Mouse (Mus musculus): ENCODE data around the gene Ypel5.
A peak's percentile ranks its signal among the peaks of the same experiment; 100 is the strongest.

Gene Ypel5

DNA sequence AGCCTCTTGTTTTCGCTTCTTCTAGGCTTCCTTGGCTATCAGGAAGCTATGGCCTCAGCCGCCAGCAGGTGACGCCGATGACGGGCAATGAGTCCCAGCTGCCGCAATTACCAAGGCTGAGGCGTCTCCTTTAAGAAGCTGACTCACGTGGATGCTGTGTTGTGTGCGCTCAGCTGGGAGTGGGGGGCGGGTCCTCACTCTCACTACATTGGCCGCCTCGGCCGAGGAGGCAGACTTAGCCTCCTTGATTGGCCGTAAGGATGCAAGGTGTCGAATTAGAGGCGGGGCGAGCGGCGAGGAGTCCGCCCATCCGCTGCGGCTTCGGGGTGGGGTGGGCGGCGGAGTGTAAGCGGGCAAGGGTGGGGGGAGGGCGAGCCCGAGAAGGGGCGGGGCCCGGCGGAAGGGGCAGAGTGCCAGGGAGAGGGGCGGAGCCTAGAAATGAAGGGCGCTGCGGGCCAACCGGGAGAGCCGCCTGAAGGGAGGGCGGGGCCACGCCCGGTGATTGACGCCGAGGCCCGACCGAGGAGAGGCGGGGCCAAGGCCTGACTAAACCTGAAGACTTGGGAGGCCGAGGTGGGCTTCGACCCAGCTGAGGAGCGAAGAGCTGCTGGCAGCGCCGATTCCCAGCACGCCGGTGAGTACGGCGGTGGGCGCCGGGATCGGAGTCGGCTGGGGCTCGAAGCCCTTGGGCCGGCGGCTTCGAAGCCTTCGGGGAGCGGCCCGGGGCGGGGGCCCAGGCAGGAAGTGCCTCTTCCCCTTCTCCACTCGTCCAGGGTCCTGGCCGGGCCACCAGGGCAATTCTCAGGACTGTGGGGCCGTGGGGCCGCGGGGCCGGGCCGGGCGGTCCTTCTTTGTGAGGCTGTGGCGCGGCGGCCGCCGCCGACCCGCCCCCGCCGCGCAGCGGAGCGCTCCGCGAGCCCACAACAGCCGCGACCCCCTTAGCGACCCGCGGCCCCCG, at the start of gene Ypel5:
Ypel5 (plus strand) TSS at position 296 of the 958 bp plus-strand sequence.
- DNase-seq (ENCODE audit: extremely low spot score, low read depth, low spot score) = peak; percentile 83

DNA sequence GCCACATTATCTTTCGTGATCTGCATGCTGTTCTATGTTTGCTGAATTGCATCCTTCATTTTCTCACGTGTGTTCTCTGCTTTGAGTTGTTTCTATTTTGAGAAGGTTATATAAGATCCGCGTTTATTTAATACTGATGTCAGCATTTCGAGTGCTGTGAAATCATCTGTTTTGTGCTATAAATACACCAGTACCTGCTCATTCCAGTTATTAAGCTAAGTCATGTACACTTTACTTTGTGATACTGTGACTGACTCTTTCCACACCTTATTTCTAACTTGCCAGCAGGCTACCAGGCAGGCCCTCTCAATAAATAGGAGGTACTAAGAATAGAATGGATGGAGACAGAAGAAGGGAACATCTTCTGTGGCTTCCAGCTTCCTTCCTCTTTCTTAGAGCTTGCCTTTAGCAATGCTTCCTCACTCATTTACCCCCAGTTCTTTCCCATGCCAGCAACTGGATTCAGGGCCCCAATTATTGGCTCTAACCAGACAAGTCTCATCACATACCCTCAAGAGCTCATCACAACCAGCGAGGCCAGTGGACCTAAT, 48.3 kb upstream of the Ypel5 start:
- DNase-seq (ENCODE audit: extremely low spot score, low read depth, low spot score) = no peak

DNA sequence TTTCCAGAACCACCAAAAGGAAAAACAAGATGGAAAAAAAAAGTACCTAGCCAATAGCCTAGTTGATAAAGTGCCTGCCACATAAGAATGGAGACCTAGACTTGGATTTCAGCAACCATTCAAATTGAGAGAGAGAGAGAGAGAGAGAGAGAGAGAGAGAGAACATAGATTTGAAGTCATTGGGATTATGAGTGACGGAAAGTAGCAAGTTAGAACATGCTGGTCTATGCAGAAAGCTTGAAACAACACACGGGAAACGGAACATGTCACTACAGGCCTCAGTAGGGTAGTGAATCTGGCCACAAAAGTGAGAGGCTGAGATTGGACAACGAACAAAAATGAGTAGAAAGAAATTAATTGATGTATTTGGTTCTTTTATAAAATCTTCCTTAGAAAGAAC, 43.0 kb upstream of the Ypel5 start:
- DNase-seq (ENCODE audit: extremely low spot score, low read depth, low spot score) = no peak

DNA sequence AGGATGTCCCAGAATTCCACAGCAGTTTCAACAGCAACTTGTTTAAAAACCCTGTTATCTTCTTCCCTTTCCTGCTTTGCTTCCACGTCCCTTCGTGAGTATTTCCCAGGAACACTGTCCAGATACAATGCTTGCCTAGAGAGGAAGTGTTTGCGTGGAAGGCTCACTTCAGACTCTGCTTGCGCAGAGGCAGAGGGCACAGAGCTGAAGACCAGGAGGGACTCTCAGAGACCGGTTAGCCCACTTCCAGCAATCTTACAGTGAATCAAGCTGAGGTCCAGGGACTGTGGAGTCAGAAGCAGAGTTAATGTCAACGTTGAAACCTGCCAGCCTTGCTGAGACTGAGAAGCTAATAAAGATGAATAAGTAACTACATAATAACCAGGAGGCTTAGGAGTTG, 41.6 kb upstream of the Ypel5 start:
- DNase-seq (ENCODE audit: extremely low spot score, low read depth, low spot score) = no peak

DNA sequence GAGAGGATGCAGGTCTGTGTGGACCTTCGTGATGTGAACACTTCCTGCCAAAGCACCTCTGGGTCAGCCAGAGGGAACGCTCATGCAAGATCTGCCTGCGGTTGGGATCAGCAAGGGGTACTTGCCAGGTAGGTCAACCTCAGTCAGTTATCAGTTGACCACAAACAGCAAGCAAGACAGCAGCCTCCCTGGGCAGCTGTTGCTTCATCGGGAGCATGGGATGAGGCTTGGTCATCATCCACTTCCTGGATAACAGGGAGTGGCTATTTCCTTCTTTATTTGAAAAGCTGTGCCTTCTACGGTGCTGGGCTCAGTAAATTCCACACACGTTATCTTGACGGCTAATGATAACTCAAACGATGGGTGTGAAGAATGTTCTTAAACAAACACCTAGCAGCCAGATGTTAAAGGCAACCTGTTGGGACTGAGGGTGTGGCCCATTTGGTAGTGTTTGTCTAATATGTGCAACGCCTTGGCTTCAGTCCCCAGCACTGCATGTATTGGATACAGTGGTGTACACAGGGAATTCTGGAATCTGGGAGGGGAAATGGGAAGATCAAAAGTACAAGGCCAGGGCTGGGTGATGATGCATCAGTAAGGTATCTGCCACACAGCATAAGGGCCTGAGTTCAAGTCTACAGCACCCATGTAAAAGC, 40.7 kb upstream of the Ypel5 start:
- no peak for DNase-seq (ENCODE audit: extremely low spot score, low read depth, low spot score)

DNA sequence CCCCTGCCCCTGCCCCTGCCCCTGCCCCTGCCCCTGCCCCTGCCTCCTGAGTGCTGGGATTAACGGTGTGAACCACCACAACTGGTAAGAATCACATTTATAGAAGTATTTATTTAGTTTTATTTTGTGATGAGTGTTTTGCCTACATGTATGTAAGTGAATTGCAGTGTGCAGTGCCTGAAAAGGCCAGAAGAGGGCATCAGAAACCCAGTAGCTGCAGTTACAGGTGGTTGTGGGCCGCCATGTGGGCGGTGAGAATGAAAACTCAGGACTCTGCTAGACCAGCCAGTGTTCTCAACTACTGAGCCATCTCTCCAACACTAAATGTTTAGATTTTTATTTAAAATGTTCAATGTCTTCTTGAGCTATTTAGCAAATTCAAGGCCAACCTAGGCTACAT, 39.7 kb upstream of the Ypel5 start:
- no peak for DNase-seq (ENCODE audit: extremely low spot score, low read depth, low spot score)

DNA sequence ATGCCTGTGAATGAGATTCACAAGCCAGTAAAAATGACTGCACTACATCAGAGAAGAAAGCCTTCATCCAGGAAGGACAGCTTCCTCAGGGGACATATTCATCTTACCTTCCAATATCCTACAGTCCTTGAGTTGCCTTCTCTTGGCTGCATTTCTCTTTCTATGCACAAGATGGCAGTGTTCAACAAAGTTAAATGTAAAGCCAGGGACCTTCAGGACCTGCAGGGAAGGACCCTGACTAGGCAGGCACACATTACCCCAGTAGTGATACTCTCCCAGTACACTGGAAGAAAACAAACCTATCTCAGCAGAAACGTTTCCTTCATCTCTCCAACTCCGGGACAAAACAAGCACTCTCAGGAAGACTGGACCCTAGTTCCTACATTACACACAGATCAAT, 38.4 kb upstream of the Ypel5 start:
- no peak for DNase-seq (ENCODE audit: extremely low spot score, low read depth, low spot score)

DNA sequence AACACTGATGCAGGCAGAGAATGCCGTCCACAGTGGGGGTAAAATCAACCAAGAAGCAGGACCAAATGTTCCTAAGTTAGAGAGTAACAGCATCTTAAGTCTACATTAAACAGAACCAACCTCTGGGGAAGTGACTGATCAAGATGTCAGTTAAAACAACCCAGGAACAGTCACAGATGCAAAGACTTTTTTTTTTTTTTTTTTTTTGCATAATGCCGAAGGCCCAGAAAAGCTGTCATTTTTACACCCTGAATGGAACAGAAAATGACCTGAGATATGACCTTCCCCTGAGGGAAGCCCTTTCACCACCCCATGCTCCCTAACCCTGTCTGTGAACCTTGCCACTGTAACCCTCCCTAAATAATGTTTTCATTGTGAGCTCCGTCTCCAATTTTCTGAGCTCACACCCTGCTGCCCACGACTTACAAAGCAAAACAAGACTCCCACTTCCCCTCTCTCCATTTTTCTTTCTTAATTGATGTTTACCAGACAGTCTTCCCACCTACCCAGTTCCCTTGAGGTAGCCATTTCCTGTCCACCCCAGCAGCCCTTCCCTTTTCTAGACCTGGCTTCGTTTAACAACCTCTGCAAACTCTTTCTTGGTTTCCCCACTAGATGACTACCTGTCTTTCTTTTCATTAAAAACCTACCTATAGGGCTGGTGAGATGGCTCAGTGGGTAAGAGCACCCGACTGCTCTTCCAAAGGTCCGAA, 26.2 kb upstream of the Ypel5 start:
- no peak for DNase-seq (ENCODE audit: extremely low spot score, low read depth, low spot score)

DNA sequence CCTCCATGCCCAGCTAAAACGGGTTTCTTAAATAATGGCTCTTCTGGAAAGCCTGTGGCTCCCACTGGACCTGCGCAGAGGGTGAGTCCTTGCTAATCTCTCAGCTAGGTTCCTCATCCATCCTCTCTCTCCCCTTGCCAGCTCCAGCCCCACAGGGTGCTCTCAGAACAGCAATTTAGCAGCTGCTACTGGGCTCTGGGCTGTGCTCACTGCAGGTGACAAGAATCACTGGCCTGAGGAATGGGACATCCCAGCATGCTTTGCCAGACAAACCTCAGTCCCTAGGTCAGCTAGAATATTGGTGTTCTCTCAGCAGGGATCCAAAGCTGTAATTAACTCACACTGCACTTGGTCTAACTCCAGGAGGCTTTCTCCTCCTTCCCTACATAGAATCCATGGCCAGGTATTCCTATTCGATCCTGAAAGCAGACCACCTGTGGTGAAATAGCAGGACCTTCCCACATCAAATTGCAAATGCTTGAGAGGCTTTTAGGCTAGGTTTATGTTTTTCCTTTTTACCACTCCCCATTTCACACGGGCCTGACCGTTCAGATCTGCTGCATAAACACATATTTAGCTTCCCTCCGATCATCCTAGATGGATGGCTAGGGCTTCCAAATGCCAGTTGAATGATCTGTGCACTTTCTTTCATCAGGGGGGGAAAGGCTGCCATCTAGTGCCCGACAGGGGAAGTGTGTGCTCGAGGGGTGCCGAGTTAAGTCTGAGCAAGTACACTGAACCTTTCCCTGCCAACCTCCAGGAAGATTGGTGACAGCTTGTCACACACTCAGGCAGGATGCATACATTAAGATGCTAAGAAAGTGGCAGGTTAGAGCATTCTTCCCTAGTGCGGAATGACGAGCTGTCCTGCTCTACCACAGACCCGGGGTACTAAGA, 22.6 kb upstream of the Ypel5 start:
- DNase-seq (ENCODE audit: extremely low spot score, low read depth, low spot score) = no peak

DNA sequence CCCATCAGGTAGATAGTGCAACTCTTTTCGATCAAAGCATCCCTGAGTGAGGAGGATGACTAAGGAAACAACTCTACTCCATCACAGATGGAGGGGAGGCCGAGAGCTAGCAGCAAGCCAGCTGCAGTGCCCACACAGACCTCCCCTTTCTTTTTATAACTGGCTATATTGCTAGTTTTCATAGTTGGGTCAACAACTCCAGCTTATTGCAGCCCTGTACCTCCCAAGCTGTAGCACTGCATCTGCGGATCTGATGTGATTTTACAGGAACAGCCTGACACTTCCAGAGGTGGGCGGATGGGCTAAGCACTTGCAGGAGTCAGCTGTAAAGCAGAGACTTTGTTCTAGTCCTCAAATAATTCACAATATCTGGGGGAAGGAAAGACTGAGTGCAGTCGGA, 18.7 kb upstream of the Ypel5 start:
- DNase-seq (ENCODE audit: extremely low spot score, low read depth, low spot score) = no peak

DNA sequence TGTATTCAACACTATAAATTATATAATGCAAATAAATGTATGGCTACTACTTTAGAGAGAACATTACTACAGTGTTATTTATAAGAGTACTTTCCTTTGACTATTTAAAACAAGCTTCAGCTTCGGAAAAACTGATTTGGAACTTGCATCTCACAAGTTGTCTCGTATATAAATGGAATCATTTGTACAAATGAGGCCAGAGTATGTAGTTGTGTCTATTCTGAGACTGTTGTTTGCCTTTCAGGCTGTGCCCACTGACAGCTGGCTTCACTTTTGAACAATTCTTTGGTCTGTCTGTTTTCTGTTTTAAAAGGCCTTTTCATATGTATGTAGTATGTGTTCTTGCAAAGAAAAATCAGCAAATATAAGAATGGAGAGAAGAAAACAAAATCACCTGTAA, 16.5 kb upstream of the Ypel5 start:
- DNase-seq (ENCODE audit: extremely low spot score, low read depth, low spot score) = no peak

DNA sequence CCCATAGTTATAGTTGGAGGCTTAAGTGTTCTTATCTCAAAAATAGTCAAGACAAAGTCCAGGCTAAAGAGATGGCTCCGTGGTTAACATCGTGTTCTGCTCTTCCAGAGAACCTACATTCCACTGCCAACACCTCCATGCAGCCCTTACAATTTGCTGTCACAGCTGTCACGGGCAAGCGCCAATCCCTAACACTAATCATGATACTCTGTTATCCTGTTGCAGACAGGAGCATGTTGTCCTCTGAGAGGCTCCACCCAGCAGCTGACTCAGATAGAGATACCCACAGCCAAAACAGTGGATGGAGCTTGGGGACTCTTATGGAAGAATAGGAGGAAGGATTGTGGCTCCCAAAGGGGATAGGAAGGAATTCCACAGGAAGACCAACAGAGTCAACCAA, 15.8 kb upstream of the Ypel5 start:
- no peak for DNase-seq (ENCODE audit: extremely low spot score, low read depth, low spot score)

DNA sequence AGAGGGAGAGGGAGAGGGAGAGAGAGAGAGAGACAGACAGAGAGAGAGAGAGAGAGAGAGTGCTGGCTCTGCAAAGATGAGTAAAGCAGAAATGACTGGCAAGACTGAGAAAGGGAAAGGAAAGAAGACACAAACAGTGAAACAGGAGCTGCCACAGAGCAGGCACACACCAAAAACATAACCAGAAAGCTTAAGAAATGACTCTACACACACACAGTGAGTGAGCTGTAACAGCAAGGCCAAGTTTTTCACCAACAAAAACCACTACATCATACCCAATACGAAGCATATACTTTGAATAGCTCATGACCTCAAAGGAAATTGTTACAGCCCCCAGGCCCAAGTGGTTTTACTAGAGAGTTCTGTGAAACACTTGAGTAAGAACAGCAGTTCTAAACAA, 14.3 kb upstream of the Ypel5 start:
- no peak for DNase-seq (ENCODE audit: extremely low spot score, low read depth, low spot score)

DNA sequence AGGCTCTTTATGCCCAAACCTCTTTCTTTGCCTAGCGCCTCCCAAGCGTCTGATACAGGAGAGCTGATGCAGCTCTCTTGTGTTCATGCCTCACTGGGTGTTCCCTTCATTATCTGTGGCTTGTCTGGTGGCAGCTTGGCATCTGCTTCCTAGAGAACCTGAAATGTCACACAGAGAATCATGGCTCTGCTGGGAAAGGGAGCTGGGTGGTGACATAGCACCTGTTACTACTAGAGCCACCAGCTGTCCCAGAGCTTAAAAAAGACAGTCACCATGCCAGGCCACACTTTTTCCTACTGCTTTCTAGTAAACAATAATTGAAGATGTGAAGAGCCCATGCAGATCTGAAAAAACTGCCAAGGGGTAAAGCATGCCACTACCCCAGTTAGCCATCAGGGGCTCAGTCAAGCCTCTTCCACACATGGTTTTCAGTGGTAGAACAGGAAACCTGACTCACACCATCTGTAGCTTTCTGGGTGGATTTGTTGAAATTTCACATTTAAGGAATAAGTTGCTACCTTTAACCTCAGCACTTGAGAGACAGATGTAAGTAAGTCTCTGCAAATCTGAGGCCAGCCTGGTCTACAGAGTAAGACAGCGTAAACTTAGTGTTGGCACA, 9.2 kb upstream of the Ypel5 start:
- DNase-seq (ENCODE audit: extremely low spot score, low read depth, low spot score) = no peak

DNA sequence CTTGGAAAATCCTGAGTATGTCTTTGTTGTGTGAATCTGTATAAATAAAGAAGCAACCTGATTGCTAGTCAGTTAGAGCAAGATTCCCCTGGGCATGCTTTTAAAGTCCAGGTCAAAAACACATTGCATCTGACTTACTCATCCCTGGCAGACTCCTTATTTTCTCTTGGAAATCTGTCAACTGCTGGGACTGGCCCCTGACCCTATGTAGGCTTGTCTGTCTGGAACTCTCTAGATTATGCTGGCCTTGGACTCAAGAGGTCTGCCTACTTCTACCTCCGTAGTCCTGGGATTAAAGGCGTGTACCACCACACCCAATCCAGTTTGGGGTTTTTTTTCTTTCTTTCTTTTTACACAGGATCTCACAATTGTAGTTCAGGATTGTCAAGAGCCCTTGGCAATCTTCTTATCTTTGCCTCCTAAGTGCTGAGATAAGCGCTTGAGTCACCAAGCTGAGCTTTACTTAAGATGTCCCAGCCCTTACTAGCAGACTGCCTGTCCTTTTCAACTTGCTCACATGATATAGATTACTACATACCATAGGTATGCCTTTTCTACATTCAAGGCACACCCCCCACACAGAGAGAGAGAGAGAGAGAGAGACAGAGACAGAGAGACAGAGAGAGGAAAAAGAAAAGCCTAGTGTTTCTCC, 8.1 kb upstream of the Ypel5 start:
- no peak for DNase-seq (ENCODE audit: extremely low spot score, low read depth, low spot score)

DNA sequence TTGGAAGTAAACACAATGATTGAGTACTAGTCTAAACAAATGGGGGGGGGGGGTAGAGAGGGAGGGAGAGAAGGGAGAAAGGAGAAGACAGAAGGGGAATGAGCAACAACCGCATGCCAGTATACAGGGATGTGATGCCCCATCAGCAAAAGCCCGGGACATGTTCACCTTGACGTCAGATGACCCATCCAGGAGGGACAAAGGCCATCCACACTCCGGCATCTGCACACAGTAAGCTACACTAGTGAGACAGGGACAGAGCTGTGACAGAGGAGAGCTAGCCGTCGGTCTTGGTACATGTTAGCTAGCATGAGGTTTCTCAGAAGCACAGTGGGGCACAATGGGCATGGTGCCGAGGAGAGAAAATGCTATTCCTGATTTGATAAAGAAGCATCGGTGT, 7.6 kb upstream of the Ypel5 start:
- no peak for DNase-seq (ENCODE audit: extremely low spot score, low read depth, low spot score)

DNA sequence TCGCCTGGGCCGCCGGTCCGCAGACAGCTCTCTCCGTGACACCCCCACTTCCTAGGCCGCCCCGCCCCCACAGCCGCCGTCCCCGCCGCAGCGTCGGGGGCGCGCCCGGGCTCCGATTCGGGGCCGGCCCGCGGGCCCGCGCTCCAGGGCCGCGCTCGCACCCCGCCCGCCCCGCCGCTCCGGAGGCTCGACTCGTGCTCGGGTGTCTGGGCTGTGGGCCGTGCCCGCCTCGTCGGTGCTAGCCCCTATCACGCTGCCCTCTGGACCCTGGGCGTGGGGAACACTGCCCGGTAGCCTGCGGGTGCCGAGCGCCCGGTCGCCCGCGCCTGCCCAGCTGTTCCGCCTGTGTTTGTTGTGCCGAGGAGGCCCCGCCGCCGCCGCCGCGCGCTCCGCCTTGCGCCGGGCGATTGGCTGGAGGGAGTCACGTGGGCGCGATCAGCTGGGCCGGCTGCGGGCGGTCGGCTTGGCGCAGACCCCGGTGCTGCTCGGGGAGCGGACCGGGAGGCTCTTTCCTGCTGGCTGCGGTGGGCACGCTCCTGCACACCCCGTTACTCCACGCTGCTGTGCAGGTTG, 973 bp downstream of the Ypel5 start:
- no peak for DNase-seq (ENCODE audit: extremely low spot score, low read depth, low spot score)

DNA sequence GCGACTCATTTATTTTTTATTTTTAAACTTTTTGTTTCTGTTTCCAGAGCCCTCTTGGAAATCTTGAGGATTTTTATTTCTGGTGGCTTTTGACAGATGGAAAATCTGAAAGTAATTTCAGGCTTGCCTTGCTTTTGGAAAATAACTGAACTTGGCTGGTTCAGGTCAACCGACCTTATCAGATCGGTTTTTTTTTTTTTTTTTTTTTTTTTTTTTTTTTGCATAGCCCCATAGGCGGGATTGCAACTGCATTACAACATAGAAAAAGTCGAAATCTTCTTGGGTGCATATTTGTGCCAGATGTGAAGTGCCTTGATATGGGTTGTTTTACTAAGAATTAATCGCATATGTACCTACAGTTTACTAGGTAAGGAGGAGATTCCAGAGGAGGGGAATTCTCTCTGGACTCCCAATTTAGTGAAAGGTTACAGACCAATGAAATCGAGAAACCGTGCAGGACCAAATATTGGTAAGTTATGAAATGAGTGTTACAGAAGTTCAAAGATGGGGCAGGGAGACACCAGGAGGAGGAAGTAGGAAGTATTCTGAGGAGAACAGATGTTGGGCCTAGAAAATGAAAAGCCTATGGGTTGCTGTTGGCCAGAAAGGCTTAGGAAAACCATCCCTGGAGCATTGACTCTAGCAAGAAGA, 1.7 kb downstream of the Ypel5 start:
- DNase-seq (ENCODE audit: extremely low spot score, low read depth, low spot score) = no peak

DNA sequence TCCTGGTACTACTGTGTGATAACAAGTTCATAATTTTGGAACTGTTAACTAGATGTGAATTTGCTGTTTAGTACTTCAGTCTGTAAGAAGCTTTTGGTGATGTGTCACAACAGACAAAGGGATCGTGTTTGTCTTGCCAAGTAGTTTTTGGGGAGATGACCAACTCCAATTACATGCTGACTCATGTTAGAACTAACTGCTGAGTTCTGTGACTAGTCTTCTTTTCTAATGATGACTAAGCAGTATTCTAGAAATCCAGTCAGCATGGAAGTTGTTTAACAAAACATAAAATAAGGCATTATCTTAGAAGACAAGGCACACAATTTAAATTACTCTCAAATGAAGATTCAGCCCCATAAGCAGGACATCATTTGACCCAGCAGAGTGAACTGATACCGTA, 2.7 kb downstream of the Ypel5 start:
- DNase-seq (ENCODE audit: extremely low spot score, low read depth, low spot score) = no peak

All from hindlimb bud, embryonic 11.5 days (tissue).